Mouse (Mus musculus) CH12.LX (cell line): Measurements from ENCODE around the gene Plekha5. TPM values are rescaled to one million over a fixed set of nuclear protein-coding genes. Genes with fewer than 3 reads are reported as not detected.

ENCODE experiments used
- DNase-seq: peaks from one replicate; pipeline ENCODE4 v3.0.0-alpha.2; 2013; ENCODE audit errors: extremely low read depth
- H3K27ac ChIP-seq: 2 replicates; pipeline ENCODE4 v1.5.1; 2012; ENCODE audit warnings: low read depth, mild to moderate bottlenecking, control low read depth, moderate library complexity; ENCODE audit not compliant: insufficient read depth
- H3K27me3 ChIP-seq: replicated peaks from 2 replicates; pipeline ENCODE3; 2012; ENCODE audit warnings: inconsistent platforms
- H3K36me3 ChIP-seq, 2 experiments: replicated peaks in 1 of 2; 2 replicates each; pipeline versions ENCODE3 to v1.6.1; 2012; ENCODE audit warnings: inconsistent platforms in 1 of 2, low read length in 1 of 2, mild to moderate bottlenecking in 1 of 2, mixed read lengths in 1 of 2, moderate library complexity in 1 of 2; ENCODE audit not compliant: control insufficient read depth in 1 of 2, insufficient read depth in 1 of 2
- H3K4me1 ChIP-seq, 2 experiments: 2 replicates each; pipeline ENCODE4 v1.6.1; 2012; ENCODE audit warnings: inconsistent platforms in 1 of 2, moderate library complexity in 1 of 2; ENCODE audit not compliant: insufficient read depth in 2 of 2, control insufficient read depth in 1 of 2
- H3K4me2 ChIP-seq: 2 replicates; pipeline ENCODE4 v1.6.1; 2012; ENCODE audit warnings: low read depth, mild to moderate bottlenecking, control low read depth; ENCODE audit not compliant: poor library complexity, insufficient read depth, severe bottlenecking
- H3K4me3 ChIP-seq, 3 experiments: fragments of 150-350 bp in 1 of 3; sonication (generic) in 1 of 3; replicated peaks in 1 of 3; 2 replicates each; pipeline versions ENCODE3 to v1.5.1; 2011 to 2012; ENCODE audit warnings: low read depth in 2 of 3, low read length in 2 of 3, mild to moderate bottlenecking in 2 of 3, moderate library complexity in 2 of 3, control low read depth in 1 of 3, improper control_type of control experiment in 1 of 3, inconsistent platforms in 1 of 3, mixed read lengths in 1 of 3; ENCODE audit not compliant: poor library complexity in 1 of 3
- H3K79me2 ChIP-seq: replicated peaks from 2 replicates; pipeline ENCODE4 v1.6.1; 2012; ENCODE audit warnings: mild to moderate bottlenecking, moderate library complexity; ENCODE audit not compliant: control insufficient read depth, poor library complexity, insufficient read depth, severe bottlenecking; ENCODE audit errors: extremely low read depth
- H3K9ac ChIP-seq: 2 replicates; pipeline ENCODE4 v1.6.1; 2012; ENCODE audit warnings: low read depth, mild to moderate bottlenecking, control low read depth, moderate library complexity; ENCODE audit not compliant: insufficient read depth
- H3K9me3 ChIP-seq: replicated peaks from 2 replicates; pipeline ENCODE3; 2012; ENCODE audit warnings: low read length, inconsistent platforms, mixed read lengths
- BHLHE40 ChIP-seq: IDR thresholded peaks from 2 replicates; pipeline ENCODE4 v1.6.1; 2011; ENCODE audit warnings: mild to moderate bottlenecking, low read depth, low read length, improper control_type of control experiment
- CHD1 ChIP-seq: IDR thresholded peaks from 2 replicates; pipeline ENCODE4 v1.6.1; 2012; ENCODE audit warnings: low read depth, low read length, improper control_type of control experiment, inconsistent platforms
- E2F4 ChIP-seq: IDR thresholded peaks from 2 replicates; pipeline ENCODE4 v1.6.1; 2011; ENCODE audit warnings: low read depth, low read length, improper control_type of control experiment; ENCODE audit not compliant: insufficient replicate concordance
- ETS1 ChIP-seq: conservative IDR thresholded peaks from 2 replicates; pipeline ENCODE4 v1.6.1; 2012; ENCODE audit warnings: low read depth, mild to moderate bottlenecking, inconsistent platforms, low read length, improper control_type of control experiment, moderate library complexity
- GABPA ChIP-seq: IDR thresholded peaks from 2 replicates; pipeline ENCODE4 v1.6.1; 2012; ENCODE audit warnings: low read depth, low read length, improper control_type of control experiment, inconsistent platforms; ENCODE audit not compliant: insufficient replicate concordance
- JUN ChIP-seq: IDR thresholded peaks from 2 replicates; pipeline ENCODE4 v1.6.1; 2011; ENCODE audit warnings: low read depth, mild to moderate bottlenecking, low read length, improper control_type of control experiment, moderate library complexity; ENCODE audit not compliant: insufficient read depth
- MAFK ChIP-seq: IDR thresholded peaks from 2 replicates; pipeline ENCODE4 v1.6.1; 2011; ENCODE audit warnings: low read length, improper control_type of control experiment; ENCODE audit not compliant: insufficient replicate concordance
- MEF2A ChIP-seq: IDR thresholded peaks from 2 replicates; pipeline ENCODE4 v1.6.1; 2014; ENCODE audit warnings: low read depth, mild to moderate bottlenecking, inconsistent platforms, low read length, improper control_type of control experiment, borderline replicate concordance
- MXI1 ChIP-seq: IDR thresholded peaks from 2 replicates; pipeline ENCODE4 v1.6.1; 2011; ENCODE audit warnings: mild to moderate bottlenecking, low read depth, low read length, improper control_type of control experiment
- MYC ChIP-seq: IDR thresholded peaks from 2 replicates; pipeline ENCODE4 v1.6.1; 2011; ENCODE audit warnings: low read depth, mild to moderate bottlenecking, improper control_type of control experiment, low read length
- NRF1 ChIP-seq: IDR thresholded peaks from 2 replicates; pipeline ENCODE4 v1.6.1; 2014; ENCODE audit warnings: low read depth, mild to moderate bottlenecking, inconsistent platforms, low read length, improper control_type of control experiment, moderate library complexity
- RAD21 ChIP-seq: IDR thresholded peaks from 2 replicates; pipeline ENCODE4 v1.6.1; 2011; ENCODE audit warnings: low read depth, mild to moderate bottlenecking, low read length, improper control_type of control experiment, moderate library complexity
- RCOR1 ChIP-seq: conservative IDR thresholded peaks from 2 replicates; pipeline ENCODE4 v1.6.1; 2012; ENCODE audit warnings: low read depth, mild to moderate bottlenecking, inconsistent platforms, low read length, improper control_type of control experiment
- SIN3A ChIP-seq: IDR thresholded peaks from 2 replicates; pipeline ENCODE4 v1.6.1; 2012; ENCODE audit warnings: low read length, improper control_type of control experiment, inconsistent platforms
- SMC3 ChIP-seq: IDR thresholded peaks from 2 replicates; pipeline ENCODE4 v1.6.1; 2011; ENCODE audit warnings: low read depth, low read length, improper control_type of control experiment
- TBP ChIP-seq: conservative IDR thresholded peaks from 2 replicates; pipeline ENCODE4 v1.6.1; 2011; ENCODE audit warnings: low read depth, low read length, improper control_type of control experiment
- TCF12 ChIP-seq: IDR thresholded peaks from 2 replicates; pipeline ENCODE4 v1.6.1; 2014; ENCODE audit warnings: low read depth, mild to moderate bottlenecking, inconsistent platforms, low read length, improper control_type of control experiment
- ZNF384 ChIP-seq: IDR thresholded peaks from 2 replicates; pipeline ENCODE4 v1.6.1; 2012; ENCODE audit warnings: low read depth, low read length, improper control_type of control experiment, inconsistent platforms
- dilution Hi-C: fragments of 300-500 bp; cut with MboI; formaldehyde crosslinking; loops from 2 replicates; pipeline ENCODE4 v1.14.3; 2020; ENCODE audit warnings: low sequenced_read_pairs; ENCODE audit not compliant: extremely low pct_unique_long_range_greater_than_20kb, extremely low pct_ligation_motif_present
- in situ Hi-C: fragments of 300-500 bp; cut with MboI; formaldehyde crosslinking; loops from 3 replicates; pipeline ENCODE4 v1.14.3; 2019; ENCODE audit warnings: low sequenced_read_pairs, low pct_ligation_motif_present, low pct_unique_long_range_greater_than_20kb, mixed read lengths
- polyA plus RNA-seq: library from polyadenylated mRNA; unstranded; fragments of >175 nt; gene quantifications from 2 replicates; pipeline ENCODE4 v1.2.1, GENCODE M21; 2012; ENCODE audit warnings: low read depth; ENCODE audit not compliant: insufficient read length
- total RNA-seq, 2 experiments: library from RNA; depleted of rRNA; stranded (reverse); fragments of 300-350 nt in 1 of 2; fragments of >200 nt in 1 of 2; gene quantifications; 2 replicates each; pipeline ENCODE4 v1.2.3; 2012 to 2014

Gene Plekha5
- total and polyA plus RNA-seq, 3 experiments = 0.12 to 0.38 (median 0.27) TPM

DNA sequence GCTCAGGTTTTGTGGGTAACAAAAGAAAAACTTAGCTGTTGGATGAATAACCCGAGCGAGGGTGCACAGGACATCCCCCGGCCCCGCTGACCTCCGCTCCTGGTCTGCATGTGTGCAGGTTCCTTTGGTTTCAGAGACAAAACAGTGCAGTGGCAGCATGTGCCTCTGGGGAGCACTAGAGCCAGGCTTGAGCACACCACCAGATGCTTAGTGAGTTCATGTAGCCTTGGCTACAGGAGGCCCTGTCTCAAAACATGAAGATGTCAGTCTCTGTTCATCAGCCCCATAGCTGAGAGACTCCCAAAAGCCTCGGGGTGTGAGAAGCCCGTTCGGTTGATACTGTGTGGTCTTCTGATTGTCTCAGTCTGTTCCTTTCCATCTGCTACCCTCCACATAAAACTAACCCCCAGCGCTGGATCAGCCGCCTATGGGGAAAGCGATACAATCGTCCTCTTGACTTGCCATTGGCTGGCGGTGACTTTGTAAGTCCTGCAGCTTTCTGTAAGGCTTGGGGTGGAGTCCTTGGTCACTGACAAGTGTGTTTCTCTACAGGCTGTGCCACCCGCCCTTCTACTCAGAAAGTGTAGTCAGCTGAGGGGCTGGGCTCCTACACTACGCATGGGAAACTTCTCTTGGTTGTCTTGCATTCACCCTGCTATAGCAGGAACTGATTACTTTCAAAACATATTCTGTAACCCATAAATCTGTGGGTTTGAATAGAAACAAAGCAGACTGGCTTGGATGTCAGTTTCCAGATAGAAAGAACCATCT lies 32.7 kb downstream of the Plekha5 start:
- no peak for TF ChIP-seq CHD1
- no peak for TF ChIP-seq MAFK
- TF ChIP-seq RCOR1 = no peak
- Histone ChIP-seq H3K27ac (no peak overlapping the region), H3K36me3 (no peaks in the 10 kb centered on the region), H3K9me3 (no peaks in the 10 kb centered on the region), H3K27me3 (no peaks in the 10 kb centered on the region), H3K4me3 (no peak overlapping the region), H3K9ac (no peak overlapping the region), H3K4me1 (peaks cover 4 to 7% of the 10 kb centered on the region in 2 experiments; a peak in 1 of 4 replicates), H3K4me2 (no peak overlapping the region), H3K79me2 (no peaks in the 10 kb centered on the region)
- dilution Hi-C loops (no loop called here), in situ Hi-C loops (loop anchor here (25.0 kb wide), 1 partner anchor 981 kb away; no protein-coding TSS in a partner anchor)
- DNase-seq = no peak

- no peak for DNase-seq
- Histone ChIP-seq H3K4me3 (no peak overlapping the region), H3K9ac (no peak overlapping the region), H3K9me3 (no peaks in the 10 kb centered on the region), H3K36me3 (no peaks in the 10 kb centered on the region), H3K27me3 (no peaks in the 10 kb centered on the region), H3K4me2 (no peak overlapping the region), H3K27ac (no peak overlapping the region), H3K4me1 (peaks cover 0 to 12% of the 10 kb centered on the region in 2 experiments; a peak in 2 of 4 replicates), H3K79me2 (no peaks in the 10 kb centered on the region)
- TF ChIP-seq MXI1 (no peak), TBP (no peak), TCF12 (no peak), MAFK (no peak), NRF1 (no peak)
- in situ Hi-C loops (loop anchor here (25.0 kb wide), 1 partner anchor 977 kb away; no protein-coding TSS in a partner anchor), dilution Hi-C loops (no loop called here)
Measured at GRCm38 (mm10) chr6:140460398-140460797, 36.5 kb downstream of the Plekha5 start.

DNA sequence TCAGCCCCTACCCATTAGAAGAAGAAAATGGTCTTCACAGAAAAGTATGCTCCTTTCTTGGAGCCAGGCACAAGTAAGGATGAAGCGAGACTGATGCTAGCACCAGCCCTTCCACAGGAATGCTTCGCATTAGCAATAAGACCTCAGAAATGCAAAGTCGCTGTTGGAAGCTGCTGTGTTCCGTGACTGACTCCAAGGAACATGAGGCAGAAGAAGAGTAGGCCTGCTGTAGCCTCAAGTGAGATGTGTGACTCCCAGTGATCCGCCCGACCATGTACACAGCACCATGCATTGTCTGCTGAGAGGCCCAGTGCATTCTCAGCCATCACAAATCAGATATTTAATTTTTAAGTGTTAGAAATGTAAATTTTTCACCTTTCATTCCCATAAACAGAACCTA lies 41.0 kb downstream of the Plekha5 start:
- Histone ChIP-seq H3K4me1 (peaks cover 6 to 37% of the 10 kb centered on the region in 2 experiments), H3K4me3 (no peak overlapping the region), H3K4me2 (no peak overlapping the region), H3K9me3 (no peaks in the 10 kb centered on the region), H3K9ac (no peak overlapping the region), H3K79me2 (no peaks in the 10 kb centered on the region), H3K36me3 (no peaks in the 10 kb centered on the region), H3K27me3 (no peaks in the 10 kb centered on the region), H3K27ac (no peak overlapping the region)
- no peak for DNase-seq
- in situ Hi-C loops = loop anchor here (25.0 kb wide), 1 partner anchor 972 kb away; no protein-coding TSS in a partner anchor
- no peak for TF ChIP-seq SMC3
- TF ChIP-seq BHLHE40 = no peak
- TF ChIP-seq ZNF384 = no peak
- TF ChIP-seq RAD21 = no peak
- TF ChIP-seq GABPA = no peak
- TF ChIP-seq MYC = no peak
- TF ChIP-seq ETS1 = no peak
- no peak for TF ChIP-seq MEF2A
- TF ChIP-seq JUN = no peak
- TF ChIP-seq E2F4 = no peak
- no peak for TF ChIP-seq MAFK
- no peak for TF ChIP-seq RCOR1
- TF ChIP-seq SIN3A = no peak
- dilution Hi-C loops = no loop called here
